Mouse (Mus musculus): Measurements from ENCODE around the gene Rnf121. TPM values are rescaled to one million over a fixed set of nuclear protein-coding genes. Genes with fewer than 3 reads are reported as not detected.

The Rnf121 gene
- 20.5 and 31.9 TPM in 2 replicates for polyA plus RNA-seq (2012; rRNA removed)

DNA sequence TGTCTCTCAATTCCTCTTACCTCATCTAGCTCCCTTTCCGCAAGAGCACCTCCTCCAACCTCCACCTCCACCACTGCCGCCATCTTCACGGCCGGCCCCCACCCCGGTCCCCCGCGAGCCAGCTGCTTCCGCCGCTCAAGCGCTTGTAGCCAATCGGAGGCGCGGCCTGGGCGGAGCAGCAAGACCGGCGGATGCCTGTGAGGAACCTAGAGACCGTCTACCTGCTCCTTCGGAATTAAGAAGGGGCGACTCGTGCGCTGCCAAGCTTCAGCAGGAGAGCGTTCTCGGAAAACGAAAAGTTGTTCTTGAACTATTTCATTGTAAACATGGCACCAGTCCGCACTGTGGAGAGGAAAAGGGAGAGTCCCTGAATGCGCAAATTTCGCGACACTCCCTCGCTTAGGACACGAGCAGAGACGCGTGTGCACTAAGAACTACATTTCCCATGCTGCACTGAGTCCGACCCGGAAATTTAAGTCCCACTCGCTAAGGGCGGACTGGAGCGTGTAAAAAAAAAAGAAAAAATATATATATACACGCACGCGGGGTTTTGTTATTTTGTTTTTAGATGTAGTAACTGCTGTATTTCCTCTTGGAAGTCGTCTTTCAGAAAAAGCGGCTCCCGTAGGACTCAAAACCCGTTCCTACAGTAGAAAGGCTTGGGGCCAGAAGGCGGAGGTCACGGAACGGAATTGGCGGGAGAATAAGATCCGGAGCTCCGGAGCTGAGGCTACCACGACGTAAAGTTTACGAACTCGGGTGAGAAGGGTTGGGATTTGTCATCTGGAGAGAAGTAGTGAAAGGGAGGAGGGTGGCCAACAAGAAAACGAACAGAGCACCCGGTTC, at the start of gene Rnf121, which contains the start of the genes Xndc1 and Xntrpc:
Gene Rnf121 (minus strand): TSS at position 424 of the 846 bp plus-strand sequence.
Gene Xndc1 (plus strand): TSS at position 466 of the 846 bp plus-strand sequence.
Gene Xntrpc (plus strand): TSS at position 668 of the 846 bp plus-strand sequence.
- TF ChIP-seq CTCF (IDR thresholded peaks at IDR 0.05; ENCODE audit: insufficient read depth, low read length) (no peak), POLR2A (IDR thresholded peaks at IDR 0.05; ENCODE audit: borderline replicate concordance, extremely low read depth, low read depth, low read length) (peak; percentile 54)
- peak within 1 kb of the TSS; percentile 97 for H3K4me3 ChIP-seq (replicated peaks; ENCODE audit: extremely low read depth, low read depth, low read length)

GRCm38 (mm10) chr7:102113151-102113729, 48.0 kb upstream of the Rnf121 start:
- H3K4me1 ChIP-seq (ENCODE audit: control insufficient read depth, insufficient read depth, low read length) = no peaks in the 10 kb centered on the region
- no peak overlapping the region for H3K4me3 ChIP-seq (replicated peaks; ENCODE audit: extremely low read depth, low read depth, low read length)
- no peak for TF ChIP-seq CTCF (IDR thresholded peaks at IDR 0.05; ENCODE audit: insufficient read depth, low read length)
- TF ChIP-seq POLR2A (IDR thresholded peaks at IDR 0.05; ENCODE audit: borderline replicate concordance, extremely low read depth, low read depth, low read length) = no peak
- 77% methylated on average over 45 of the region's 45 CpGs for WGBS
- no peak for DNase-seq

More for the DNA sequence above, at the start of gene Rnf121, which contains the start of the genes Xndc1 and Xntrpc:
- DNase-seq = peak; percentile 94
- peaks cover 8% of the 10 kb centered on the region for H3K4me1 ChIP-seq (ENCODE audit: control insufficient read depth, insufficient read depth, low read length)
- under 1% methylated on average over 56 of the region's 56 CpGs for WGBS

GRCm38 (mm10) chr7:102109746-102110145, 44.5 kb upstream of the Rnf121 start:
- DNase-seq = no peak
- H3K4me1 ChIP-seq (ENCODE audit: control insufficient read depth, insufficient read depth, low read length) = no peaks in the 10 kb centered on the region
- WGBS = 80% methylated on average over 4 of the region's 4 CpGs
- TF ChIP-seq POLR2A (IDR thresholded peaks at IDR 0.05; ENCODE audit: borderline replicate concordance, extremely low read depth, low read depth, low read length) = no peak
- TF ChIP-seq CTCF (IDR thresholded peaks at IDR 0.05; ENCODE audit: insufficient read depth, low read length) = no peak
- H3K4me3 ChIP-seq (replicated peaks; ENCODE audit: extremely low read depth, low read depth, low read length) = no peak overlapping the region

- no peak for DNase-seq
- Histone ChIP-seq H3K4me1 (ENCODE audit: control insufficient read depth, insufficient read depth, low read length) (no peaks in the 10 kb centered on the region), H3K4me3 (replicated peaks; ENCODE audit: extremely low read depth, low read depth, low read length) (no peak within 1 kb of the TSS)
- WGBS = 75% methylated on average over 7 of the region's 7 CpGs
- TF ChIP-seq CTCF (IDR thresholded peaks at IDR 0.05; ENCODE audit: insufficient read depth, low read length) = no peak
- no peak for TF ChIP-seq POLR2A (IDR thresholded peaks at IDR 0.05; ENCODE audit: borderline replicate concordance, extremely low read depth, low read depth, low read length)
These were observed 43.9 kb upstream of the Rnf121 start, which contains the start of gene Art5 for GRCm38 (mm10) chr7:102109171-102109570. Art5 (minus strand) TSS chr7:102109489.

- no peak for TF ChIP-seq CTCF (IDR thresholded peaks at IDR 0.05; ENCODE audit: insufficient read depth, low read length)
- no peak for TF ChIP-seq POLR2A (IDR thresholded peaks at IDR 0.05; ENCODE audit: borderline replicate concordance, extremely low read depth, low read depth, low read length)
- 63% methylated on average over 1 of the region's 1 CpGs for WGBS
These were observed 42.9 kb upstream of the Rnf121 start for GRCm38 (mm10) chr7:102108206-102108605.

GRCm38 (mm10) chr7:102106700-102107141, 41.5 kb upstream of the Rnf121 start:
- no peak for TF ChIP-seq CTCF (IDR thresholded peaks at IDR 0.05; ENCODE audit: insufficient read depth, low read length)
- no peak for TF ChIP-seq POLR2A (IDR thresholded peaks at IDR 0.05; ENCODE audit: borderline replicate concordance, extremely low read depth, low read depth, low read length)
- WGBS = 35% methylated on average over 23 of the region's 23 CpGs
- H3K4me3 ChIP-seq (replicated peaks; ENCODE audit: extremely low read depth, low read depth, low read length) = no peak overlapping the region
- DNase-seq = no peak
- H3K4me1 ChIP-seq (ENCODE audit: control insufficient read depth, insufficient read depth, low read length) = no peaks in the 10 kb centered on the region

More at GRCm38 (mm10) chr7:102108206-102108605, 42.9 kb upstream of the Rnf121 start:
- no peak for DNase-seq
- Histone ChIP-seq H3K4me1 (ENCODE audit: control insufficient read depth, insufficient read depth, low read length) (no peaks in the 10 kb centered on the region), H3K4me3 (replicated peaks; ENCODE audit: extremely low read depth, low read depth, low read length) (no peak overlapping the region)

DNA sequence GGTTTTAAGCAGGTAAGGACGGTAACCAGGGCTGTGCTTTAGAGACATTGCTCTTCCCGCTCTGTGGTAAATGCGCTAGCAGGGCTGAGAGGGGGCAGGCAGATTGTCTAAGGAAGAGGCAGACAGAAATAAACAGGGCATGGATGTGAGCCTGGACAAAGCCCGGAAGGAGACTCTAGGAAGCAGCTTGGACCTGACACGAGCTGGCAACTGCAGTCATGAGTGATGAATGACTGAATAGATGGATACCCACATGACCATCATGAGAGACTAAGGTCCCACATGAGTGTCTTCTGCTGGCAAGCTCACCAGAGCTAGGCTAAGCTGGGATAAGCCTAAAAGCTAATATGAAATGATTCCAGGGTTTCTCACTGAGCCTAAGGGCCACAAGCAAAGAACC, 38.9 kb upstream of the Rnf121 start:
- TF ChIP-seq CTCF (IDR thresholded peaks at IDR 0.05; ENCODE audit: insufficient read depth, low read length) (no peak), POLR2A (IDR thresholded peaks at IDR 0.05; ENCODE audit: borderline replicate concordance, extremely low read depth, low read depth, low read length) (no peak)
- no peak for DNase-seq
- Histone ChIP-seq H3K4me1 (ENCODE audit: control insufficient read depth, insufficient read depth, low read length) (peaks cover 2% of the 10 kb centered on the region; the same call in 1 of the 2 replicates), H3K4me3 (replicated peaks; ENCODE audit: extremely low read depth, low read depth, low read length) (no peak overlapping the region)
- WGBS = 53% methylated on average over 5 of the region's 5 CpGs

GRCm38 (mm10) chr7:102103555-102103954, 38.3 kb upstream of the Rnf121 start:
- no peak for DNase-seq
- 73% methylated on average over 2 of the region's 2 CpGs for WGBS
- H3K4me1 ChIP-seq (ENCODE audit: control insufficient read depth, insufficient read depth, low read length) = peaks cover 2% of the 10 kb centered on the region; the same call in 1 of the 2 replicates
- H3K4me3 ChIP-seq (replicated peaks; ENCODE audit: extremely low read depth, low read depth, low read length) = no peak overlapping the region
- no peak for TF ChIP-seq POLR2A (IDR thresholded peaks at IDR 0.05; ENCODE audit: borderline replicate concordance, extremely low read depth, low read depth, low read length)
- no peak for TF ChIP-seq CTCF (IDR thresholded peaks at IDR 0.05; ENCODE audit: insufficient read depth, low read length)

DNA sequence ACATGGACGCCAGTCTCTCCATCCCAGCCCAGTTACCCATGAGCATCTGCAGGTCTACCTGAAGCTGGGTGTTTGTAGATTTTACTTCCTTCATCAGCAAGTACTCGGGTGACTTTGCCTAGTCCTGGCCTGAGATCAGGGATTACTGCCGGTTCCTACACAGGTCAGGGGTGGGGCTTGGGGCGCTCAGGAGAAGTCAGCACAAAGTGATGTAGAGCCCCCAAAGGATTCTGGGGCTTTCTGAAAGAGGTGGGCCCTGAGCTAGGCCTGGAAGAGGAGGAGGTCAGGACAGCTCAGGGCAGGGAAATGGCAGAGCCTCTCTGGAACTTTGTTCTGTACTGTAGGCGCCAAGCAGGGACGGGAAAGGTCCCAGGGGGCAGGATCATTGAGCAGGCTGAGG, 37.4 kb upstream of the Rnf121 start:
- no peak overlapping the region for H3K4me3 ChIP-seq (replicated peaks; ENCODE audit: extremely low read depth, low read depth, low read length)
- no peak for DNase-seq

More for the DNA sequence above, 37.4 kb upstream of the Rnf121 start:
- 60% methylated on average over 6 of the region's 6 CpGs for WGBS
- TF ChIP-seq POLR2A (IDR thresholded peaks at IDR 0.05; ENCODE audit: borderline replicate concordance, extremely low read depth, low read depth, low read length) = no peak
- no peak for TF ChIP-seq CTCF (IDR thresholded peaks at IDR 0.05; ENCODE audit: insufficient read depth, low read length)
- peaks cover 2% of the 10 kb centered on the region; the same call in 1 of the 2 replicates for H3K4me1 ChIP-seq (ENCODE audit: control insufficient read depth, insufficient read depth, low read length)

Data from lung, adult 2 months (tissue).